Mouse (Mus musculus) stomach, embryonic 14.5 days (tissue): ENCODE measurements around the gene Agpat4. TPM values are rescaled to one million over a fixed set of nuclear protein-coding genes. Genes with fewer than 3 reads are reported as not detected.

Source experiments
- ATAC-seq: fragments of 200-750 bp; cut with Nextera tagmentation; 2 replicates; pipeline ENCODE4 v1.8.0; 2017; ENCODE audit warnings: low read depth, moderate TSS enrichment; ENCODE audit not compliant: insufficient number of reproducible peaks, insufficient read depth, low FRiP score
- H3K27ac ChIP-seq: fragments of 300-500 bp; sonication (generic); 2 replicates; pipeline ENCODE4 v1.5.1; 2014; ENCODE audit warnings: mild to moderate bottlenecking, low read length, moderate library complexity, mixed read lengths
- H3K27me3 ChIP-seq: fragments of 300-500 bp; sonication (generic); 2 replicates; pipeline ENCODE4 v1.6.1; 2014; ENCODE audit warnings: low read length, control low read depth, mixed read lengths; ENCODE audit not compliant: control insufficient read depth, insufficient read depth
- H3K36me3 ChIP-seq: fragments of 300-500 bp; sonication (generic); 2 replicates; pipeline ENCODE4 v1.6.1; 2014; ENCODE audit warnings: mild to moderate bottlenecking, control low read depth, low read length, moderate library complexity, mixed read lengths; ENCODE audit not compliant: control insufficient read depth, insufficient read depth
- H3K4me1 ChIP-seq: fragments of 300-500 bp; sonication (generic); 2 replicates; pipeline ENCODE4 v1.6.1; 2014; ENCODE audit warnings: low read length, control low read depth, mixed read lengths; ENCODE audit not compliant: control insufficient read depth, insufficient read depth
- H3K4me2 ChIP-seq: fragments of 300-500 bp; sonication (generic); replicated peaks from 2 replicates; pipeline ENCODE4 v1.6.1; 2014; ENCODE audit warnings: low read depth, low read length, control low read depth
- H3K4me3 ChIP-seq: fragments of 300-500 bp; sonication (generic); 2 replicates; pipeline ENCODE4 v1.5.1; 2014; ENCODE audit warnings: low read depth, low read length, control low read depth
- H3K9ac ChIP-seq: fragments of 300-500 bp; sonication (generic); replicated peaks from 2 replicates; pipeline ENCODE4 v1.6.1; 2014; ENCODE audit warnings: low read depth, mild to moderate bottlenecking, control low read depth, low read length, moderate library complexity, mixed read lengths
- H3K9me3 ChIP-seq: fragments of 300-500 bp; sonication (generic); 2 replicates; pipeline ENCODE4 v1.6.1; 2016; ENCODE audit warnings: low read depth, low read length, control low read depth; ENCODE audit not compliant: control insufficient read depth
- WGBS: fragments of 180-500 bp; shearing (Covaris S2); extraction: QIAGEN DNeasy Blood & Tissue Kit; methylation state at CpG from one replicate; pipeline ENCODE4 v1.1.7; 2014; 5-methylcytosine and 5-hydroxymethylcytosine counted together
- polyA plus RNA-seq: library from polyadenylated mRNA; unstranded; fragments of >200 nt; fragmentation: Nextera tagmentation; extraction: Ambion mirVana; gene quantifications from 2 replicates; pipeline ENCODE4 v1.2.1, GENCODE M21; 2014

The Agpat4 gene
- polyA plus RNA-seq, 1 experiment from 2014 or later, result 27.7 TPM

- H3K4me1 ChIP-seq, result no peaks in the 10 kb centered on the region
- no peak overlapping the region for H3K9ac ChIP-seq
- no peaks in the 10 kb centered on the region for H3K27me3 ChIP-seq
- ATAC-seq, result no peak
- H3K9me3 ChIP-seq, result no peaks in the 10 kb centered on the region
- no peak overlapping the region for H3K27ac ChIP-seq
- H3K36me3 ChIP-seq, result peaks cover 68% of the 10 kb centered on the region
- 91% methylated on average over 7 of the region's 7 CpGs for WGBS
- H3K4me3 ChIP-seq, result no peak overlapping the region
- no peak overlapping the region for H3K4me2 ChIP-seq
Observed at GRCm38 (mm10) chr17:12228471-12228870, 110.0 kb downstream of the Agpat4 start.

GRCm38 (mm10) chr17:12229756-12230155 is 111.3 kb downstream of the Agpat4 start:
- Histone ChIP-seq H3K9ac (no peak overlapping the region), H3K27me3 (no peaks in the 10 kb centered on the region), H3K4me1 (no peaks in the 10 kb centered on the region), H3K36me3 (peaks cover 72% of the 10 kb centered on the region), H3K9me3 (no peaks in the 10 kb centered on the region), H3K4me2 (no peak overlapping the region), H3K4me3 (no peak overlapping the region), H3K27ac (no peak overlapping the region)
- ATAC-seq, result no peak
- WGBS, result 93% methylated on average over 9 of the region's 9 CpGs

GRCm38 (mm10) chr17:12230167-12230566 is 111.7 kb downstream of the Agpat4 start:
- Histone ChIP-seq H3K27ac (no peak overlapping the region), H3K4me1 (no peaks in the 10 kb centered on the region), H3K4me3 (no peak overlapping the region), H3K4me2 (no peak overlapping the region), H3K27me3 (no peaks in the 10 kb centered on the region), H3K36me3 (peaks cover 71% of the 10 kb centered on the region), H3K9me3 (no peaks in the 10 kb centered on the region), H3K9ac (no peak overlapping the region)
- ATAC-seq, result peak; percentile 57; the same call in 1 of the 2 replicates
- WGBS, result 83% methylated on average over 6 of the region's 6 CpGs

- H3K4me3 ChIP-seq, result no peak overlapping the region
- peaks cover 67% of the 10 kb centered on the region for H3K36me3 ChIP-seq
- no peak overlapping the region for H3K9ac ChIP-seq
- no peaks in the 10 kb centered on the region for H3K4me1 ChIP-seq
- no peak for ATAC-seq
- no peaks in the 10 kb centered on the region for H3K27me3 ChIP-seq
- no peak overlapping the region for H3K4me2 ChIP-seq
- 89% methylated on average over 7 of the region's 7 CpGs for WGBS
- no peaks in the 10 kb centered on the region for H3K9me3 ChIP-seq
- H3K27ac ChIP-seq, result no peak overlapping the region
Observed at GRCm38 (mm10) chr17:12231087-12231486, 112.6 kb downstream of the Agpat4 start.

- Histone ChIP-seq H3K4me1 (no peaks in the 10 kb centered on the region), H3K36me3 (peaks cover 64% of the 10 kb centered on the region)
- WGBS, result 96% methylated on average over 6 of the region's 6 CpGs
Observed at GRCm38 (mm10) chr17:12232724-12233123, 114.2 kb downstream of the Agpat4 start.

GRCm38 (mm10) chr17:12240701-12241100 is 122.2 kb downstream of the Agpat4 start:
- ATAC-seq, result no peak
- Histone ChIP-seq H3K9me3 (no peaks in the 10 kb centered on the region), H3K4me2 (no peak overlapping the region), H3K27ac (no peak overlapping the region), H3K36me3 (peaks cover 30% of the 10 kb centered on the region), H3K4me3 (no peak overlapping the region), H3K4me1 (no peaks in the 10 kb centered on the region), H3K27me3 (no peaks in the 10 kb centered on the region), H3K9ac (no peak overlapping the region)
- 90% methylated on average over 3 of the region's 3 CpGs for WGBS

More at GRCm38 (mm10) chr17:12232724-12233123, 114.2 kb downstream of the Agpat4 start:
- H3K9ac ChIP-seq, result no peak overlapping the region
- H3K4me2 ChIP-seq, result no peak overlapping the region
- no peak overlapping the region for H3K4me3 ChIP-seq
- H3K27me3 ChIP-seq, result no peaks in the 10 kb centered on the region
- H3K9me3 ChIP-seq, result no peaks in the 10 kb centered on the region
- no peak for ATAC-seq
- no peak overlapping the region for H3K27ac ChIP-seq

- WGBS, result 95% methylated on average over 19 of the region's 19 CpGs
- Histone ChIP-seq H3K9me3 (peaks cover 15% of the 10 kb centered on the region; the same call in 1 of the 2 replicates), H3K36me3 (peaks cover 54% of the 10 kb centered on the region), H3K27ac (no peak overlapping the region), H3K4me1 (no peaks in the 10 kb centered on the region), H3K9ac (no peak overlapping the region), H3K4me2 (no peak overlapping the region), H3K4me3 (no peak overlapping the region), H3K27me3 (no peaks in the 10 kb centered on the region)
- ATAC-seq, result no peak
Observed at GRCm38 (mm10) chr17:12249783-12250504, 131.4 kb downstream of the Agpat4 start.

- 96% methylated on average over 9 of the region's 9 CpGs for WGBS
- no peak for ATAC-seq
- H3K36me3 ChIP-seq, result peaks cover 57% of the 10 kb centered on the region
Observed at GRCm38 (mm10) chr17:12250581-12250980, 132.1 kb downstream of the Agpat4 start.

GRCm38 (mm10) chr17:12256142-12256541 is 137.6 kb downstream of the Agpat4 start:
- Histone ChIP-seq H3K9ac (no peak overlapping the region), H3K4me1 (no peaks in the 10 kb centered on the region), H3K9me3 (peaks cover 15% of the 10 kb centered on the region; the same call in 1 of the 2 replicates), H3K27ac (no peak overlapping the region), H3K27me3 (no peaks in the 10 kb centered on the region), H3K36me3 (peaks cover 62% of the 10 kb centered on the region), H3K4me2 (no peak overlapping the region), H3K4me3 (no peak overlapping the region)
- ATAC-seq, result no peak
- WGBS, result 94% methylated on average over 11 of the region's 11 CpGs

More at GRCm38 (mm10) chr17:12250581-12250980, 132.1 kb downstream of the Agpat4 start:
- Histone ChIP-seq H3K9me3 (peaks cover 15% of the 10 kb centered on the region; the same call in 1 of the 2 replicates), H3K4me1 (no peaks in the 10 kb centered on the region), H3K27me3 (no peaks in the 10 kb centered on the region), H3K9ac (no peak overlapping the region), H3K4me2 (no peak overlapping the region), H3K4me3 (no peak overlapping the region), H3K27ac (no peak overlapping the region)
